Mouse (Mus musculus): Measurements from ENCODE around the gene Pagr1a.

Gene Pagr1a

GRCm38 (mm10) chr7:127003620-127004019 is 13.5 kb downstream of the Pagr1a start:
- DNase-seq (ENCODE audit: inconsistent ontology term) = no peak

DNA sequence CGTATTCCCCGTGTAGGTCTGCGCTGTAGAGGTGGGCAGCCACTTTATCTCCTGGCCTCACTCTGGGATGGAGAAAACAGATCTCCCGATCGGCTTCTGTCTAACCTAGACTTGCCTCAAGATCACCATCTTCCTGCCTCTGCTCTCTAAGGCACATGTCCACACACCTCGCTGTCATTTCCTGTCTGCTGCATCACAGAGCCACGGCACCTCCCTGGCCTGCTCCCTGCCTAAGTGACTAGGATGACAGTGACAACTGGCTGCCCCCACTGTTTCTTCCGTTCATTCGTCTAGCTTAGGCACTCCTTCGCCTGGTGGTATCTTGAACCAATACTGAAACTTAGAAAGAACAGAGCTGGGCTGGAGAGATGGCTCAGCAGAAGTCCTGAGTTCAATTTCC is 17.6 kb downstream of the Pagr1a start:
- no peak for DNase-seq (ENCODE audit: inconsistent ontology term)

DNA sequence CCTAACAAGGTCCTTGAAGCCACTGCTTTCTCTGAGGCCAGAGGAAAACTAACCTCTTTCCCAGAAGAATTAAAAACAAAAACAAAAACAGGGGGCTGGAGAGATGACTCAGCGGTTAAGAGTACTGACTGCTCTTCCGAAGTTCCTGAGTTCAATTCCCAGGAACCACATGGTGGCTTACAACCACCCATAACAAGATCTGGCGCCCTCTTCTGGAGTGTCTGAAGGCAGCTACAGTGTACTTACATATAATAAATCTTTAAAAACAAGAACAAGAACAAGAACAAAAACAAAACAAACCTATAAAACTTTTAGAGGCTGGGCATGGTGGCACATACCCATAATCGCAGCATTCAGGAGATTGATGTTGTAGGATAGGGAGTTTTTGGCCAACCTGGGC is 20.7 kb downstream of the Pagr1a start:
- no peak for DNase-seq (ENCODE audit: inconsistent ontology term)

DNA sequence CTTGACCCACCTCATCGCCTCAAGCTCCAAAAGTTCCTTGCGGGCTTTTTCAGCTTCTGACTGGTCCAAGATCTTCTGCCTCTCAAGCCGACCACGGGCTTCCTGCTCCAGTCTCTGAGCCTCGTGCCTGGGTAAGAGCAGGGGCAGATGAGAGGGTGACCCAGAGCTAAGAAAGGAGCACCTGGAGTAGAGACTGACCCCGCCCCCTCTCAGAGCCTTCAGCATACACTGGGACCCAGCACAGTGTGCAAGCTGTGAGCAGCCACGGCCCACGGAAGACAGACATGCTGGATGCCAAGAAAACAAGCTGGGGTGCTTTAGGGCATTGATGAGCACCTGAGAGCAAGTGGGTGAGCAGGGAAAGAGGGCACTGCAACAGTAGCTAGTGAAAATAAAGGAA is 28.3 kb downstream of the Pagr1a start:
- DNase-seq (ENCODE audit: inconsistent ontology term) = no peak

- DNase-seq (ENCODE audit: inconsistent ontology term) = peak; percentile 26
Measured at GRCm38 (mm10) chr7:126986319-126986718, 30.8 kb downstream of the Pagr1a start.

- DNase-seq (ENCODE audit: inconsistent ontology term) = no peak
Measured at GRCm38 (mm10) chr7:126984667-126985444, 32.3 kb downstream of the Pagr1a start.

DNA sequence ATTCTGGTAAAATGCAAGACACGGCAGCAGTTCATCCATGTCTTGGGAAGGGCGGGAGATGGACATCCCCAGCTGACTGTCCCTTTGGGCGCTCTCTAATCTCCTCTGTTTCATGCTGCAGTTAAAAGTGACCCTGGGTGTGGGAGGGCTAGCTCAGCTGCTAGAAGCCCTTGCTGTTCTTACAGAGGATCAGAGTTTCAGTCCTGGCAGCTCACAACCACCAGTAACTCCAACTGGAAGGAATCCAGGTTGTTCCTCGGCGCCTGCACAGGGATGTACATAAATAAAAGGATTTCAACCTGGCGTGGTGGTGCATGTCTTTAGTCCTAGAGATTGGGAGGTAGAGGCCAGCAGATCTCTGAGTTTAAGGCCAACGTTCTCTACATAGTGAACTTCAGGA is 34.0 kb downstream of the Pagr1a start:
- no peak for DNase-seq (ENCODE audit: inconsistent ontology term)

GRCm38 (mm10) chr7:126982054-126982453 is 35.1 kb downstream of the Pagr1a start:
- DNase-seq (ENCODE audit: inconsistent ontology term) = no peak

GRCm38 (mm10) chr7:126981601-126982000 is 35.6 kb downstream of the Pagr1a start:
- DNase-seq (ENCODE audit: inconsistent ontology term) = no peak

GRCm38 (mm10) chr7:126978841-126979240 is 38.3 kb downstream of the Pagr1a start:
- no peak for DNase-seq (ENCODE audit: inconsistent ontology term)

DNA sequence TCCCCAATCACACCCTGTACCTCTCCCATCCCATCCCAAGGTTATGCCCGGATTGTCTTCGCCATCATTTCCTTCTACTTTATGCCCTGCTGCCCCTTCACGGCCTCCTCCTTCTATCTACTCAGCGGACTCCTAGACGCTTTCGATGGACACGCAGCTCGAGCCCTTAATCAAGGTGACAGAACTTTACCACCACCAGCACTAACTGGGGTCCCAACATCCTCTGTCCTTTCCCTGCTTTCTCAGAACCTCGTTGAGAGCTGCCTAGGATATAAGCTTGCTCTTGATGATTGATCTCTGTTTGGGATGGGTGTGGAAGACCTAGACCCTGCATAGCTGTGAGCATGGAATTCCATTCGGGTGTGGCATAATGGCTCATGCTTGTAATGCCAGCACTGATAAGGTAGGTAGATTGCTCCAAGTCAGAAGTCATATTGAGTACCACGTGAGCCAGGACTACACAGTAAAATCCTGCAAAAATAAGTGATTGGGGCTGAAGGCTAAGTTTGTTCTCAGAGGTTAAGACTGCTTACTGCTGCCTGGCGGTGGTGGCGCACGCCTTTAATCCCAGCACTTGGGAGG is 40.2 kb downstream of the Pagr1a start:
- DNase-seq (ENCODE audit: inconsistent ontology term) = peak; percentile 23

- peak; percentile 98 for DNase-seq (ENCODE audit: inconsistent ontology term)
Measured at GRCm38 (mm10) chr7:126975950-126976866, 40.9 kb downstream of the Pagr1a start, which contains the start of gene Cdiptos. Gene Cdiptos, minus strand, starts transcription at chr7:126976098.

DNA sequence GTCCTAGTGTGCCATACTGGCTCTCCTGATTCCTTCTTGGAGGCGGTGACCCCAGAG is 41.4 kb downstream of the Pagr1a start, which contains the start of gene Cdipt:
Gene Cdipt (plus strand): TSS at position 22 of the 57 bp plus-strand sequence.
- no peak for DNase-seq (ENCODE audit: inconsistent ontology term)

- DNase-seq (ENCODE audit: inconsistent ontology term) = no peak
Measured at GRCm38 (mm10) chr7:126975493-126975892, 41.7 kb downstream of the Pagr1a start.

DNA sequence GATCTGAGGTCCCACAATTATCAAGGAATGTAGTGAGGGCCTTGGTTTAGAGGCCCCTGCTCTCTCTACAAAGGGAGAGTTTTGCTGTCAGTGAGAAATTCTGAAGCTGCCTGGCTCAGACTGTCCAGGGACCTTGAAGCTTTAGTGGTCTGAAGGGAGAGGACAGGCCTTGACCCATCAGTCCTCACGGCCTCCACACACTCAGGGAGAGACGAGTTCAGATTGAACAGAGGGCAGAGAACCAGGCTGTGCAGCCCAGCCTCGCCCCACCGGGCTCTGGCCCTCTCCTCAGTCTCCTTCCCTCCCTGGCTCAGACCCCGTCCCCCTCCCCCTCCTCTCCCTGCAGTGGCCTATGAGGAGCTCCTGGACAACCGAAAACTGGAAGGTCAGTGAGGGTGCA is 49.8 kb downstream of the Pagr1a start:
- DNase-seq (ENCODE audit: inconsistent ontology term) = no peak

GRCm38 (mm10) chr7:126965568-126965967 is 51.6 kb downstream of the Pagr1a start:
- no peak for DNase-seq (ENCODE audit: inconsistent ontology term)
